Mouse (Mus musculus) liver, postnatal 0 days (tissue): ENCODE measurements around the gene Smap2.

ENCODE experiments used
- CTCF ChIP-seq: sonication (generic); IDR thresholded peaks from 2 replicates; pipeline ENCODE4 v1.5.1; 2016; ENCODE audit warnings: antibody characterized with exemption, low read depth
- EP300 ChIP-seq: IDR thresholded peaks from 2 replicates; pipeline ENCODE4 v1.6.1; 2016; ENCODE audit warnings: antibody characterized with exemption, low read depth, mild to moderate bottlenecking

- TF ChIP-seq CTCF (no peak), EP300 (no peak)
Measured at GRCm38 (mm10) chr4:121001659-121002058, 15.4 kb downstream of the Smap2 start.
